ENCODE assay signal across 8 mouse cellular contexts in genomic region chr5:105799850-105800635, GRCm38 (mm10).
DNase-seq lines count a peak whose midpoint lies in the region; ATAC-seq and TF ChIP-seq lines count a peak whose summit lies in the region.

No protein-coding gene starts in this region.

- peak; percentile 42 for ATAC-seq in lung, postnatal 0 days
- ATAC-seq in forebrain, embryonic 12.5 days (ENCODE audit: low FRiP score) = peak; percentile 76
- no peak for ATAC-seq in stomach, embryonic 15.5 days (ENCODE audit: insufficient read depth, low FRiP score, low read depth)
- ATAC-seq in erythroblast, adult 5-6 weeks (replicated peaks; ENCODE audit: low FRiP score, poor library complexity, severe bottlenecking) = no peak

- no peak for TF ChIP-seq EP300 in lung, postnatal 0 days (IDR thresholded peaks at IDR 0.05)

- no peak overlapping the region for H3K4me2 ChIP-seq in lung, postnatal 0 days (replicated peaks; ENCODE audit: low read depth, low read length)
- no peak overlapping the region for H3K4me2 ChIP-seq in forebrain, embryonic 12.5 days
- no peak overlapping the region; the same call in 1 of the 2 replicates for H3K4me2 ChIP-seq in stomach, embryonic 15.5 days

- H3K27ac ChIP-seq in lung, postnatal 0 days (ENCODE audit: low read length) = peak overlapping the region; percentile 68
- H3K27ac ChIP-seq in forebrain, embryonic 12.5 days = peak overlapping the region; percentile 59
- peak overlapping the region; percentile 70; the same call in 1 of the 2 replicates for H3K27ac ChIP-seq in limb, embryonic 10.5 days
- H3K27ac ChIP-seq in stomach, embryonic 15.5 days = peak overlapping the region; percentile 83

- no peak overlapping the region for H3K4me3 ChIP-seq in lung, postnatal 0 days (ENCODE audit: low read depth, low read length)
- no peak overlapping the region for H3K4me3 ChIP-seq in forebrain, embryonic 12.5 days (replicated peaks)
- H3K4me3 ChIP-seq in limb, embryonic 10.5 days = no peak overlapping the region
- H3K4me3 ChIP-seq in stomach, embryonic 15.5 days (replicated peaks) = no peak overlapping the region

- H3K36me3 ChIP-seq in lung, postnatal 0 days (ENCODE audit: insufficient read depth, low read length) = no peaks in the 10 kb centered on the region
- H3K36me3 ChIP-seq in forebrain, embryonic 12.5 days (replicated peaks) = no peaks in the 10 kb centered on the region
- H3K36me3 ChIP-seq in limb, embryonic 10.5 days = 0 out of 2 replicates have a peak, but pooled peaks cover 2% of the 10 kb centered on the region
- H3K36me3 ChIP-seq in stomach, embryonic 15.5 days = no peaks in the 10 kb centered on the region

- peak; percentile 42 for DNase-seq in lung, postnatal 0 days (ENCODE audit: low spot score)
- DNase-seq in lung, postnatal 10 days = no peak
- DNase-seq in limb, embryonic 10.5 days (ENCODE audit: low spot score) = no peak
- no peak for DNase-seq in cerebellum, adult 11-12 months
- DNase-seq in ovary, adult 18-20 months (ENCODE audit: low spot score) = no peak

- H3K27me3 ChIP-seq in lung, postnatal 0 days (replicated peaks; ENCODE audit: insufficient read depth, low read length) = no peaks in the 10 kb centered on the region
- H3K27me3 ChIP-seq in forebrain, embryonic 12.5 days = no peaks in the 10 kb centered on the region
- H3K27me3 ChIP-seq in limb, embryonic 10.5 days (ENCODE audit: low read depth, poor library complexity, severe bottlenecking) = no peaks in the 10 kb centered on the region
- H3K27me3 ChIP-seq in stomach, embryonic 15.5 days (replicated peaks) = no peaks in the 10 kb centered on the region

- H3K9me3 ChIP-seq in lung, postnatal 0 days (ENCODE audit: low read length) = no peaks in the 10 kb centered on the region
- H3K9me3 ChIP-seq in forebrain, embryonic 12.5 days = no peaks in the 10 kb centered on the region
- no peaks in the 10 kb centered on the region for H3K9me3 ChIP-seq in limb, embryonic 10.5 days (replicated peaks)
- H3K9me3 ChIP-seq in stomach, embryonic 15.5 days = no peaks in the 10 kb centered on the region

- peaks cover 20% of the 10 kb centered on the region; the same call in 1 of the 2 replicates for H3K4me1 ChIP-seq in lung, postnatal 0 days (ENCODE audit: insufficient read depth, low read depth, low read length)
- H3K4me1 ChIP-seq in forebrain, embryonic 12.5 days = peaks cover 23% of the 10 kb centered on the region
- H3K4me1 ChIP-seq in limb, embryonic 10.5 days = peaks cover 33% of the 10 kb centered on the region
- peaks cover 20% of the 10 kb centered on the region for H3K4me1 ChIP-seq in stomach, embryonic 15.5 days

- 26% methylated on average over 13 of the region's 13 CpGs for WGBS in lung, postnatal 0 days
- 27% methylated on average over 13 of the region's 13 CpGs for WGBS in forebrain, embryonic 12.5 days
- 32% methylated on average over 13 of the region's 13 CpGs for WGBS in limb, embryonic 10.5 days
- 35% methylated on average over 13 of the region's 13 CpGs for WGBS in stomach, embryonic 15.5 days

- no peak overlapping the region for H3K9ac ChIP-seq in lung, postnatal 0 days (replicated peaks; ENCODE audit: low read depth)
- no peak overlapping the region; the same call in 1 of the 2 replicates for H3K9ac ChIP-seq in forebrain, embryonic 12.5 days
- H3K9ac ChIP-seq in stomach, embryonic 15.5 days = no peak overlapping the region

- no peak for TF ChIP-seq CTCF in lung, postnatal 0 days (IDR thresholded peaks at IDR 0.05)

Comparison
In these comparisons a context has a peak if more than half of its experiments do, and no peak if none do; other contexts are left out.
1. ATAC-seq: peak in lung, postnatal 0 days (single experiment) and forebrain, embryonic 12.5 days (single experiment); none in stomach, embryonic 15.5 days (single experiment) and erythroblast, adult 5-6 weeks (single experiment).
2. Peak in every context shown above with its lines, with median percentiles within 50 percentile points of each other: H3K27ac ChIP-seq.